Mouse (Mus musculus) thymus, postnatal 25 days (tissue): ENCODE data around the gene Nprl2.

Source experiments
- DNase-seq: peaks from one replicate; pipeline ENCODE4 v3.0.0; 2022

Gene Nprl2

DNA sequence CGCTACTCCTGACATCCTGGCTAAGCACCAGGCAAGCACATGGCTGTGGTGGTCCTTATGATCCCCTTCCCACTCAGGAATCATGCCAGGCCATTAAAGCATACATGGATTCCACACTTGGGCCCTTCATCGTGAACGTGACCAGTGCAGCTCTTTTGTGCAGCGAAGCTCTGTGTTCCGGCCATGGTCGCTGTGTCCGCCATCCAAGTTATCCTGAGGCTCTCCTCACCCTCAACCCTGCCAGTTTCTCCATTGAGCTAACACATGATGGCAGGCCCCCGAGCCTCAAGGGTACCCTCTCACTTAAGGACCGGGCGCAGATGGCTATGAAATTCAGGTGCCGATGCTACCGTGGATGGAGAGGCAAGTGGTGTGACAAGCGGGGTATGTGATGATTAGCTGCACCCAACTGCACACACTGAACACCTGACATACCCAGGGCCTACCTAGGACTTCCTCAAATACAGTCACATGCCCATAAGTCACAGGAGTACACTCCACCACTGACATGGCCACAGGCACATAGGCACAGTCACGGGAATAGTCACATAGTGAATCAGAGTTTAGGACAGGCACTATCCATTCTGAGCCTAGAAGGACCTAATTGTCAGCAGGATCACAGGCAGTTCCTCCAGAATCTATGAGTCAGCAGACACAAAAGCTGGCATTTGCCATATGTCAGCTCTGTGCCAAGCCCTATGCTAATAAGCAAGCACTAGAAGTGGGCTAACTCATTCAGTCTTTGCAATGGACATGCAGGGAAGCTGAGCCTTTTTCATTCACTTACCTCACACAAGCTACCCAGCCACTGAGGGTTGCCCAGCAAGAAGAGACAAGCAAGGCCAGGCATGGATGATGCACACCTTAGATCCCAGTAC is 37.2 kb downstream of the Nprl2 start:
- no peak for DNase-seq

DNA sequence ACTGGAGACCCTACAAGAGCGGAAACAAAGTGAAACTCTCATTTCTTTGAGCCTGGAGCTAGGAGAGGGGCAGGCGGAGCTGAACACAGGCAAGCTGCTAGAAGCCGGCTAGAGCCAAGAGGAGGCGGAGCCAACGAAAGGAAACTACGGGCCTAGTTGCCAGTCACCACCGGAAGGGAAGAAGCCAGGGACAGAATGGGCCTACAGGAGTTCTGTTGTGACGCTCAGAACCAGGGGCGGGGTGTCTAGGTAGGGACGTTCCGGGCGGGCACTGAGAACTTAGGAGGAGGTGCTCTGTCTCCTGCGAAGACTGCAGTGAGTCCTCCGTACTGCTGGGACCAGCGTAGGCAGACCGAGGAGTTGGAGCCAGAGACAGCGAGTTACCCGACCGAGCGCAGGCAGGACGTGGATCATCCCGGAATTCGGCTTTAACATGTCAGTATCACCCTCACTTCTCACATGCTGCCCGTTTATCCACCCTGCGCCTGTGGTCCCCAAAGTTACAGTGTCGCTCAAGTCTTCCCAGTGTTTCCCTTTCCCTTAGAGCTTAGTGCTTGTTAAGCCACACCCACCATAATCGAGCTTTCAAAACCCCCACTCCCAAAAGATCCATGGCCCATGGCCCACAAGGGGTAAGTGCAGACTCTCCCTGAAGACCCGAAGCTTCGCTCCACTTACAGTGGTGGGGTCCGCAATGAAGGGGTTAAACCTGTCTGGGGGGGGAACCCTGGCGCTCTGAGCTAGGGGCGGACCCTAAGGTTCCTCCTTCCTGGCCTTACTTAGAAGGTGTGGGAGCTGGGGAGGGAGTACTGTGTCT is 38.7 kb downstream of the Nprl2 start, which contains the start of gene Hyal3:
TSS of gene Hyal3 (plus strand) at position 318 of the 817 bp plus-strand sequence.
- DNase-seq, result peak; percentile 87

DNA sequence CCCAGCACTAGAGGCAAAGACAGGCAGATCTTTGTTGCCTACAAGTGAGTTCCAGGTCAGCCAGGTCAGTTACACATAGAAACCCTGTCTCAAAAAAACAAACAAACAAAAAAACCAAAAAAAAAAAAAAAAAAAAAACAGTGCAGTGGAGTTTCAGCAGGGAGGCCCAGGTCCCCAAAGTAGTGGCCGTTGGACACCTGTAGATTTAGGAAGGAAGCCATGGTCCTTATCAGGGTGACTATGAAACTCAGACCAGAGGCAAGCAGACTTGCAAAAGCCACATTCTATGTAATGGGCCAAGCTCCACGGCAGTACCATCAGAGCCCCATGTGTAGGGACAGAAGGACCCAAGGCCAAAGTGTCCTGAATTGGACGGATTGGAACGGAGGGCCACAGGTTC is 39.6 kb downstream of the Nprl2 start:
- no peak for DNase-seq

DNA sequence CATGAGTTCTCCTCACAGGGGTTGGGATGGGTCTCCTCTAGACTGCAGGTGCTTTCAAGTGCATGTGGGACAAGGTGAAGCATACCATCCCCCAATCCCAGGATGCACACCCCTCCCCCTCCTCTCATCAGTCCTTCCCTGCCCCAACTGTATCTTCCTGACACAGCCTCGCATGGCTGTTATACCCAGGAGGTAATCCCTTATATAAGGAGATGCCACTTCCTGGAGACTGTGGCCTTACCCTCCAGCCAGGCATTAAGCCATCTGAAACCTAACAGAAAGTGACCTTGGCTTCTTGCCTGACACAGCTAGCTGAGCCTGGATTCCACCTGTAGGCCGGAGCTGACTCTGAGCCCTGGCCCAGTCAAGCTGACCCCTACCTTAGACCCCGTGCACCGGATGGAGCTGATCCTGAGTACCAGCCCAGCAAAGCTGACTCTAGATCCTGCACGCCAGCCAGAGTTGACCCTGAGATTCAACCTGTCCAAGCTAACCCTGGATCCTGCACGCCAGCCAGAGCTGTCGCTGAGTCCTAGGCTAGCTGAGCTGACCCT is 40.6 kb downstream of the Nprl2 start:
- no peak for DNase-seq

DNA sequence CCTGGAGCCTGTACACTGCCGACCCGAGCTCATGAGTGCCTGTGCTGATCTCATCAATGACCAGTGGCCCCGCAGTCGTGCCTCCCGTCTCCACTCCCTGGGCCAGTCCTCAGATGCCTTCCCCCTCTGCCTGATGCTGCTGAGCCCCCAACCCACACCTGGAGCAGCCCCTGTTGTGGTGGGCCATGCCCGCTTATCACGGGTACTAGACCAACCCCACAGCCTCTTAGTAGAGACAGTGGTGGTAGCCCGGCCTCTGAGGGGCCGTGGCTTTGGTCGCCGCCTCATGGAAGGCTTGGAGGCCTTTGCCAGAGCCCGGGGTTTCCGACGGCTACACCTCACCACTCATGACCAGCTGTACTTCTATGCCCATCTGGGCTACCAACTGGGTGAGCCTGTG is 41.1 kb downstream of the Nprl2 start:
- no peak for DNase-seq

DNA sequence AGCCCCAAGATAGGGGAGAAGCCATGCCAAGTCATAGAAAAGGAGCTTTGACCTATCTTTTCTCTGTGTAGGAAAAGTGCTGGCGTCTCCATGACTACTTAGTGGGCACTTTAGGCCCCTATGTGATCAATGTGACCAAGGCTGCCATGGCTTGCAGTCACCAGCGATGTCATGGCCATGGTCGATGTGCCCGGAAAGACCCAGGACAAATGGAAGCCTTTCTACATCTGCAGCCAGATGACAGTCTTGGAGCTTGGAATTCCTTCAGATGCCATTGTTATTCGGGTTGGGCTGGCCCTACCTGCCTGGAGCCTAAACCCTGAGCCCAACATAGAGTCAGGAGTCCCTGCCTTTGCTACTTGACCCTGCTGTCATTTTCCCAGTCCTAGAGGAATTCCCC is 44.5 kb downstream of the Nprl2 start:
- DNase-seq, result no peak

DNA sequence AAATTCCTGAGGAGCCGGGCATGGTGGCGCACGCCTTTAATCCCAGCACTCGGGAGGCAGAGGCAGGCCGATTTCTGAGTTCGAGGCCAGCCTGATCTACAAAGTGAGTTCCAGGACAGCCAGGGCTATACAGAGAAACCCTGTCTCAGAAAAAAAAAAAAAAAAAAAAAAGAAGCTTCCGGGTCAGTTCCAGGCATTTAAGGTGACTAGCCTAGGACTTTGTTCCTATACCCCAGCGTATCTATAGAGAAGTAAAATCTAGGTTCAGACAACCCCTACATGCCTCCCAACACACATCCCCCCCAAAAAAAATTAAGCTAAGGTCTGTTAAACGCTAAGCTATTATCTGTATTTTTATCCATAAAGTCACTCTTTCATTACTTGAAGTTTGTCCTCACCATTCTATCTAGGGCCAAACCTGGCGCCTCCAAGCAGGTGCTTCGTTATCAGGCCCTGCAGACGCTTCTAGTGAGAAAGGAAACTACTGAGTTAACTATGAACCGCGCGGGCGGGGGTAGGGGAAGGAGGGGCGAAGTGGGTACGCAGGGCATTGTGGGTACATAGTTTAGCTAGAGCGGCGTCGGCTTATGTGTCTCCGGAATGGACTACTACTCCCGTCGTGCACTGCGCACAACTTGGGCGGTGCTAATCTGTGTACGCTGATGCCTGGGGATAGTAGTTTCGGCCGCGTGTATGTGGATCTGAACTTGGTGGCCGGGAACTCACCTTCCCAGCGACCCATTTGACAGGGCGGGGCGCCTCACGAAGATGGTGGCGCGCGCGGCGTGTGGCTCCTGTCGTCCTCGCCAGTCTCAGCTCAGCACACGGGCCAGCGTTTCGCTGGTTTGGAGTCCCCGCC is 45.2 kb downstream of the Nprl2 start, which contains the start of gene Ifrd2:
TSS of gene Ifrd2 (plus strand) at position 669 of the 859 bp plus-strand sequence.
- peak; percentile 96 for DNase-seq

DNA sequence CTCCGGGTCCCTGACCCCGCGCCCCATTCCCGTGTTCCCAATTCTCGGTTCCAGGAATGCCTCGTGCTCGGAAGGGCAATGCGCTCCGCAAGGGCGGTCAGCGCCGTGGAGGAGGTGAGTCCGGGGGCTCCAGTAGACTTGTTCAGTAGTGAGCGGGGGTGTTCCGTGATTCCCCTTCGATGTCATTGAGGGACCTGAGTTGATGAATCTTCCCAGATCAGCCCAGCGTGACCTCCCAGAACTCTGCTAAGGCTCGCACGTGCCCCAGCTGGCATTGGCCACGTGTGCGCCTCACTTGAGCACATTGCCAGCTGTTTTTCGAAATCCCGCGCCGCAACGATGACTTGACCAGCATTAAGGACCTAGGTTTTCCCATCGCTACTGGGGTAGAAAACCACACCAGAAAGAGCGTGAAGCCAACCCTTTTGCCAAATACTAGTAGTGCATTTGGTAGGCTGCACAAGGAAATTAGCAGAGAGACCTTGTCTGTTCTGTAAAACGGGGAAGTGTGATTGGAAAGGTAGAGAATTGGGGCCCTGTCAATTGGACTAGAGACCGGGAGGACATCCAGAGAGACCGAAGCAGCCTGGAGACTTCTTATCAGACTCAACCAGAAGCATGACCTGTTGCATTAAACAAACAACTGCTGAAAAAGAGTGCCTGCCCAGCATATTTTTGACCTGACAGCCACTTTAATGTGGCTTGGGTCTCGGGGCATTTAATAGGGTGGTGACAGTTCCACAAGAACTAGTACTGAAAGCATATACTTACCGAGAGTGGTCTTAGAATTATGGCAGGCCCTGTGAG is 46.0 kb downstream of the Nprl2 start:
- DNase-seq, result no peak

DNA sequence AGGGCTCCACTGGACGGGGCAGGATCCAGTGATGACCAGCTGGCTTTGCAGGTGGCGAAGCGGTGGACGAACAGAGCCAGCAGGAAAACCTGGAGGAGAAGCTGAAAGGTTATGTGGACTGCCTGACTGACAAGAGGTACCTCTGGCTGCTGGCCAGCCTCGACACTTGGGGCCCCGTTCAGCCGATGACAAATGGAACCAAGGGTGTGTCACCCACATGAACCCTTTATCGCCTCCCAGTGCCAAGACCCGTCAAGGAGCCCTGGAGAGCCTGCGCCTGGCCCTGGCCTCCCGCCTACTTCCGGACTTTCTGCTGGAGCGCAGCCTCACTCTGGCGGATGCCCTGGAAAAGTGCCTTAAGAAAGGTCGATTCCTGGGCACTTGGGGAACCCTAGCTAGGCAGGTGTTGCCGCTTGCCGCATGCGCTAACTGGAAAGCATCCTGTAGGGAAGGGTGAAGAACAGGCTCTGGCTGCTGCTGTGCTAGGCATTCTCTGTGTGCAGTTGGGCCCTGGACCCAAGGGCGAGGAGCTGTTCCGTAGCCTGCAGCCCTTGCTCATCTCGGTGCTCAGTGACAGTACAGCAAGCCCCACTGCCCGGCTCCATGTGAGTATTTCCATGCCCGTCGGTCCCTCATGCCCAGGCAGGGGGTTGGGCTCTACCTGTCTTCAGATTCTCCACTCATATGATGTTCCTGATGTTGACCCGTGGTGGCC is 48.2 kb downstream of the Nprl2 start:
- no peak for DNase-seq

DNA sequence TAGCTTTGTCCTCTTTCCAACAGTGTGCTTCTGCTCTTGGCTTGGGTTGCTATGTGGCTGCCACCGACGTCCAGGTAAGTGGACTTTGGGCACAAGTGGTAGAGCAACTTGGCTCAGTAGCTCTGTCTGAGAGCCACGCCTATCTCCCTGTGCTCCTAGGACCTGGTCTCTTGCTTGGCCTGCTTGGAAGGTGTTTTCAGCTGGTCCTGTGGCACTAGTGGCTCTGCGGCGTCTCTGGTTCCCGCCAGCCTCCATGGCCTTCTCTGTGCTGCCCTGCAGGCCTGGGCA is 48.7 kb downstream of the Nprl2 start:
- DNase-seq, result no peak

DNA sequence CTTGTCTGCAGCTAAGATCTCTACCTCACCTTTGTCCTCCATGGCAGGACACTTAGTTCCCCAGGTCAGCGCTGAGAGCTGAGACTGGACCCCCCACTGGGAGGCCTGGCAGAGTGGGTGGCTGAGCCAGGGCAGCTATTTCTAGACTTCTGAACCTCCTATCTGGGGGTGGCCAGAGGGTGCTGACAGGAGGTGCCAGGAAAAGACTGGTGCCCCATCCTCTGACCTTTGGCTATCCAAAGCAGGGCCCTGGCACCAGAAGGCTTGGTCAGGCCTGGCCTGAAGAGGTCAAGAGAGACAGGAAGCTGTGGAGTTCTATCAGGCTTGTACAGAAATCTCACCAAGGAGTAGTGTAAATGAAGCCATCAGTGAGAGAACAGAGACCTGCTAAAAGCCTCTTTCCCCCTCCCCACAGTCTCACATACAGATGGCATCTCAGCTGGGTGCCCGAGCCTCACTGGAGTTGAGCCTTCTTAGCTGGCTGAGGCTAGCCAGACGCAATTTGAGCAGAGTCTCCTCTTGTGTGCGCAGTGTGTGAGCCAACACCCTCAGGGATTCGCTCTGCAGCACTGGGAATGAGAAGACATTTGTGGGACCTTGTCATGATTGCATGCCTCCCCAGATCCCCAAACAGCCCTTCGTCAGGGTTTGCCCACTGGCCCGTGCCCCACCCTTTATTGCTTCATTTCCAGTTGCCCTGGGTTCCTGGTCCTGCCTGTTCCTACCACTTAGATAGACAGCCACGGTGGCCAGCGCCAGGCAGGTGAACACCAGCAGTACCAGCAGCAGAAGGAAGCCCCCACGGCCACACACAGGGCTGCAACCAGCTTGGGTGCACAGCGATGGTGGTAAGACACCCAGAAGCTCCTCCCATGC is 51.3 kb downstream of the Nprl2 start:
- no peak for DNase-seq

DNA sequence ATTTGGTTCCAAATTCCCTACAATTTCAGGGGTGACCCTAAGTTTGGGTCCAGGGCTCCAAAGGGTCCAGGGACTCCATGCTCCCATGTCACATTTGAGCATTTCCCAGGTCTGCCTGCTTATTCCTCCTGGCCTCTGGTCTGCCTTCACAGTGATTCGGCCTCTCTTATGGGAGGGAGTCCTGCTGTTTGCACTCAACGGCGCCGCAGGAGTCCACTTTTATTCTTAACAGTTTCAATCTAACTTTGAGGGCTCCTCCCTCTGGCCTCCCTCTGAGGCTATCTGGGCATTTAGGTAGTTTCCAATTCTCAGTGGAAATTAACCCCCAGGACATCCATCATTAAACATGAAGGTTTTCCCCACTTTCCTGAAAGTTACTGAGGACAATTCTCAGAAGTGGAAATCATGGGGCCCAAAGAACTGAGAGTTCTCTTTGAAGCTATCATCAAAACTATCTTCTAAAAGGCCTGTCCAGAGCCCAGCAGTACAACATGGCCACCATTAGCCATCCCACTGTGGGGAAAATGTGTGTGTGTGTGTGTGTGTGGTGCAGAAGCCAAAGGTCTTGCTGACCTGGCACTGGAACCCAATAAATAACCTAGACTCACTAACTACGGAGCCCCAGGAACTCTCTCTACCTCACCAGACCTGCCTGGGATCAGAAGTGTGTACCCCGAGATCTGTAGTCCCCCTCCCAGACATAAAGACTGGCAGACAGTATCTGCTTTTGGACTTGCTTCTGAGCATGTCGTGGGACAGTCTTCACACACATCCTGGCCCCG is 52.4 kb downstream of the Nprl2 start:
- DNase-seq, result no peak
